Mouse (Mus musculus) hindbrain, embryonic 15.5 days (tissue): Measurements from ENCODE around the gene Arsj. TPM values are rescaled to one million over a fixed set of nuclear protein-coding genes. Genes with fewer than 3 reads are reported as not detected.

Experiments used
- ATAC-seq: fragments of 200-750 bp; cut with Nextera tagmentation; 2 replicates; pipeline ENCODE4 v1.8.0; 2017; ENCODE audit warnings: low read depth, moderate number of reproducible peaks, moderate TSS enrichment; ENCODE audit not compliant: low FRiP score
- H3K27ac ChIP-seq: fragments of 300-500 bp; sonication (generic); replicated peaks from 2 replicates; pipeline ENCODE4 v1.5.1; 2015; ENCODE audit warnings: mild to moderate bottlenecking, inconsistent platforms
- H3K27me3 ChIP-seq: fragments of 300-500 bp; sonication (generic); 2 replicates; pipeline ENCODE4 v1.6.1; 2015; ENCODE audit warnings: control low read depth, inconsistent platforms
- H3K36me3 ChIP-seq: fragments of 300-500 bp; sonication (generic); 2 replicates; pipeline ENCODE4 v1.6.1; 2015; ENCODE audit warnings: control low read depth, inconsistent platforms
- H3K4me1 ChIP-seq: fragments of 300-500 bp; sonication (generic); replicated peaks from 2 replicates; pipeline ENCODE4 v1.6.1; 2015; ENCODE audit warnings: control low read depth, inconsistent platforms
- H3K4me2 ChIP-seq: fragments of 300-500 bp; sonication (generic); 2 replicates; pipeline ENCODE4 v1.6.1; 2015; ENCODE audit warnings: moderate library complexity, mild to moderate bottlenecking, inconsistent platforms
- H3K4me3 ChIP-seq: fragments of 300-500 bp; sonication (generic); 2 replicates; pipeline ENCODE4 v1.5.1; 2015; ENCODE audit warnings: mild to moderate bottlenecking, inconsistent platforms
- H3K9ac ChIP-seq: fragments of 300-500 bp; sonication (generic); 2 replicates; pipeline ENCODE4 v1.6.1; 2015; ENCODE audit warnings: inconsistent platforms
- H3K9me3 ChIP-seq: fragments of 300-500 bp; sonication (generic); 2 replicates; pipeline ENCODE4 v1.6.1; 2016; ENCODE audit warnings: control low read depth, inconsistent platforms
- WGBS: fragments of 180-500 bp; shearing (Covaris S2); methylation state at CpG from one replicate; pipeline ENCODE4 v1.1.7; 2015; 5-methylcytosine and 5-hydroxymethylcytosine counted together
- polyA plus RNA-seq: library from polyadenylated mRNA; unstranded; fragments of >200 nt; fragmentation: Nextera tagmentation; extraction: Ambion mirVana; gene quantifications from 2 replicates; pipeline ENCODE4 v1.2.1, GENCODE M21; 2015

Gene Arsj
- polyA plus RNA-seq, 1 experiment from 2014 or later = 0.30 TPM

- no peaks in the 10 kb centered on the region for H3K36me3 ChIP-seq
- no peak for ATAC-seq
- no peak overlapping the region for H3K4me3 ChIP-seq
- WGBS = 74% methylated on average over 9 of the region's 9 CpGs
- no peaks in the 10 kb centered on the region for H3K27me3 ChIP-seq
- no peaks in the 10 kb centered on the region for H3K4me1 ChIP-seq
- no peaks in the 10 kb centered on the region for H3K9me3 ChIP-seq
- H3K27ac ChIP-seq = no peak overlapping the region
- no peak overlapping the region for H3K4me2 ChIP-seq
- no peak overlapping the region for H3K9ac ChIP-seq
Measured at GRCm38 (mm10) chr3:126372815-126373545, 9.5 kb downstream of the Arsj start.

- H3K4me1 ChIP-seq = no peaks in the 10 kb centered on the region
- WGBS = 82% methylated on average over 1 of the region's 1 CpGs
Measured at GRCm38 (mm10) chr3:126373721-126374120, 10.2 kb downstream of the Arsj start.

DNA sequence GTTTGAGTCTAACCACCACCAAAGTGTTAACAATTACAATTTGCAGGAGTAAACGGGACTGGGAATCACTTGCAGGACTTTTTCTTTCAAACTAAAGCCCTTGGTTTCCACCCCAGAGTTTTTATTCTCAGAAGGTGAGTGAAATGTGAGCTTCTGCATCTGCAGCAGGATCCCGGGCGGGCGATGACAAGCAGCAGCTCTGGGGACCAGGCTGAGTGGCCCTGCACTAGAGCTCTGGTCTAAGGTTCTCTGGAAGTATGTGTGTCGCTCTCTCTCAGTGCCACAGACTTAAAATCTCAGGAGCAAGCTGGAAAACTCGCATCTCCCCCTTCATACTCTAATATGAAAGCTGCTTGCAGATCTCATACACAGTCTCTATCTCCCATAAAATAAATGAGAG, 15.8 kb downstream of the Arsj start:
- Histone ChIP-seq H3K4me3 (no peak overlapping the region), H3K9me3 (no peaks in the 10 kb centered on the region), H3K4me1 (no peaks in the 10 kb centered on the region), H3K27ac (no peak overlapping the region), H3K36me3 (no peaks in the 10 kb centered on the region), H3K4me2 (no peak overlapping the region), H3K9ac (no peak overlapping the region), H3K27me3 (no peaks in the 10 kb centered on the region)
- ATAC-seq = no peak
- 84% methylated on average over 6 of the region's 6 CpGs for WGBS

More at GRCm38 (mm10) chr3:126373721-126374120, 10.2 kb downstream of the Arsj start:
- Histone ChIP-seq H3K27ac (no peak overlapping the region), H3K4me2 (no peak overlapping the region), H3K9ac (no peak overlapping the region), H3K4me3 (no peak overlapping the region), H3K9me3 (no peaks in the 10 kb centered on the region), H3K27me3 (no peaks in the 10 kb centered on the region), H3K36me3 (no peaks in the 10 kb centered on the region)
- ATAC-seq = no peak

GRCm38 (mm10) chr3:126379702-126380101, 16.2 kb downstream of the Arsj start:
- H3K4me3 ChIP-seq = no peak overlapping the region
- H3K27ac ChIP-seq = no peak overlapping the region
- no peak overlapping the region for H3K4me2 ChIP-seq
- H3K9ac ChIP-seq = no peak overlapping the region
- H3K9me3 ChIP-seq = no peaks in the 10 kb centered on the region
- 74% methylated on average over 2 of the region's 2 CpGs for WGBS
- no peaks in the 10 kb centered on the region for H3K36me3 ChIP-seq
- no peaks in the 10 kb centered on the region for H3K4me1 ChIP-seq
- ATAC-seq = no peak
- no peaks in the 10 kb centered on the region for H3K27me3 ChIP-seq

DNA sequence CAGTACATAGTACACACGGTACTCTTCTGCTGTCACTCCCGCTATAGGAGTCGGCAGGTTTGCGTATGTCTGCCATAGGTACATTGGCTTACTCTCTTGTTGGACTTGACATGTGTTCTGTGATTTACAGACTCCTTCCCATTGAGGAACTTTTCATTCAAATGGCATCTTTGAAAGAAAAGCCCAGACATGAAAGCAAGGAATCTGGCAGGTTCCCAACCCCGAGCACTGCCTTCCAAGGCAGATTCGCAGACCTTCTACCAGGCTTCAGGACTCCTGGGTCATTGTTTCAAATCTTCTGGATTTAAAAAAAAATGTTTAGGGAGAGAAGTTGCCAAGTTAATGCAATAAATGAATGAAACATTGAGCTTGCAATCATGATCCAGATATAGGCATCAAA, 19.8 kb downstream of the Arsj start:
- H3K27ac ChIP-seq = no peak overlapping the region
- no peak overlapping the region for H3K4me2 ChIP-seq
- H3K4me1 ChIP-seq = no peaks in the 10 kb centered on the region
- no peaks in the 10 kb centered on the region for H3K9me3 ChIP-seq
- H3K27me3 ChIP-seq = no peaks in the 10 kb centered on the region
- H3K4me3 ChIP-seq = no peak overlapping the region
- WGBS = 76% methylated on average over 6 of the region's 6 CpGs
- H3K9ac ChIP-seq = no peak overlapping the region
- no peaks in the 10 kb centered on the region for H3K36me3 ChIP-seq
- ATAC-seq = no peak

DNA sequence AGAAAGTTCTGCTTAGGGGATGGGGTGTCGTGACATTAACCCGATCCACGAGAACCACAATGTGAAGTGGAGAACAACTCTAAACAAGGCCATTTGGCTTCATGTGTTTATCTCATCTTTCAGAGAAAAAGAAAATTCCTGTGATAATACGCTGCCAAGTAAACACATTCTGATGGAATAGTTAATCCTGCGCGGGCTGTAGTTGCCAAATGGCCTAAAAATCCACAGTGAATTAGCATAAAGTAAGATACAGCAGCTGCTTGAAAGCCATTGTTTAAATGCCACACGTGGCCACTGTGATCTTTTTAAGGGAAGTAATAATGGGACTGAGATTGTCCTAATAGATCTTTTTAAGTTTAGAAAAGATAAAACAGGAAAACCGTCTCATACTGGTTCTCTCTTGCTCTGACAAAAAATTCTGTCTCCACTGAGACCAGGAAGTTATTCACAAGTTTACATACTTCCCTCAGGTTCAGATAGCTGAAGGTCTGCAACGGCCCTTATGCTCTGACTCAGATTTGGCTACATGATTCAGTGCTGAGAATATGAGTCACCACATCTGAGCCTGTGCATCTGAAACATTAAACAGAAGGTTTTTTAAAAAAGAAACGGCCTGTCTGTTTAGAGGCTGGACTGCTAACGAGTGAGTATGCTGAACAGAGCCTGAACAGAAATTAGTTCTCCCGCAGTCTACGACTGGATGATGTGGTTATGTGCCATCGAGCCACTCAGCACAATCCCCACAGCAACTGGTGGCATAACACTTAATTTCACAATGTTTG, 21.4 kb downstream of the Arsj start:
- Histone ChIP-seq H3K27ac (no peak overlapping the region), H3K4me2 (no peak overlapping the region), H3K36me3 (no peaks in the 10 kb centered on the region), H3K4me1 (no peaks in the 10 kb centered on the region), H3K27me3 (no peaks in the 10 kb centered on the region), H3K9ac (no peak overlapping the region), H3K9me3 (no peaks in the 10 kb centered on the region), H3K4me3 (no peak overlapping the region)
- ATAC-seq = no peak
- 72% methylated on average over 14 of the region's 14 CpGs for WGBS

DNA sequence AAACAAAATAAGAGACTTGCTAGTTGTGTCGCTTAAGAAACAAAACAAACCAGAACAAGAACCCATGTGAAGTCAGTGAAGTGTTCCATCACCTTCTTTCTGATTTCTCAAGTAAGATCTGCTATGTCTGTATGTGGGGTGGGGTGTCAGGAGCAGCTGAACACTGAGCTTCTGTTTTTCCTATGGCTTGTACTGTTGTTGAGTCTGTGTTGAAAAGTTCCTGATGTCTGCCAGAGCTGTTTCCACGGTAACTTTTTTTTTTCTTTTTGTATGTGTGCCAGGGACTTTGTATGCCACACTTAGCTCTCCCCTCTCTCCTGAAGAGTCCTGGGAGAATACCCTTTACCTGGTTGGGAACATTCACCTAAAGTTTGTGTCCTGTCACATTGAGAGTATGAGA, 34.0 kb downstream of the Arsj start:
- WGBS = 63% methylated on average over 2 of the region's 2 CpGs
- H3K27ac ChIP-seq = no peak overlapping the region
- H3K4me1 ChIP-seq = no peaks in the 10 kb centered on the region
- no peaks in the 10 kb centered on the region for H3K9me3 ChIP-seq
- peak; percentile 54; the same call in 1 of the 2 replicates for ATAC-seq
- H3K27me3 ChIP-seq = no peaks in the 10 kb centered on the region
- H3K4me2 ChIP-seq = no peak overlapping the region
- no peak overlapping the region for H3K4me3 ChIP-seq
- no peak overlapping the region for H3K9ac ChIP-seq
- no peaks in the 10 kb centered on the region for H3K36me3 ChIP-seq

GRCm38 (mm10) chr3:126397985-126398630, 34.6 kb downstream of the Arsj start:
- H3K4me2 ChIP-seq = no peak overlapping the region
- H3K4me1 ChIP-seq = no peaks in the 10 kb centered on the region
- no peaks in the 10 kb centered on the region for H3K36me3 ChIP-seq
- no peak overlapping the region for H3K9ac ChIP-seq
- no peak overlapping the region for H3K27ac ChIP-seq
- no peaks in the 10 kb centered on the region for H3K9me3 ChIP-seq
- H3K27me3 ChIP-seq = no peaks in the 10 kb centered on the region
- no peak overlapping the region for H3K4me3 ChIP-seq
- no peak for ATAC-seq
- 77% methylated on average over 7 of the region's 7 CpGs for WGBS

- H3K36me3 ChIP-seq = no peaks in the 10 kb centered on the region
- ATAC-seq = no peak
- H3K4me3 ChIP-seq = no peak overlapping the region
- H3K27ac ChIP-seq = no peak overlapping the region
- 79% methylated on average over 4 of the region's 4 CpGs for WGBS
- H3K4me1 ChIP-seq = no peaks in the 10 kb centered on the region
- H3K27me3 ChIP-seq = no peaks in the 10 kb centered on the region
- no peak overlapping the region for H3K9ac ChIP-seq
- no peaks in the 10 kb centered on the region for H3K9me3 ChIP-seq
- H3K4me2 ChIP-seq = no peak overlapping the region
Measured at GRCm38 (mm10) chr3:126400726-126401125, 37.2 kb downstream of the Arsj start.

- 0 out of 2 replicates have a peak, but pooled peaks have one; percentile 34 for ATAC-seq
- H3K9ac ChIP-seq = no peak overlapping the region
- no peaks in the 10 kb centered on the region for H3K36me3 ChIP-seq
- no peaks in the 10 kb centered on the region for H3K9me3 ChIP-seq
- H3K4me2 ChIP-seq = no peak overlapping the region
- no peak overlapping the region for H3K4me3 ChIP-seq
- no peaks in the 10 kb centered on the region for H3K27me3 ChIP-seq
- 23% methylated on average over 3 of the region's 3 CpGs for WGBS
- H3K27ac ChIP-seq = no peak overlapping the region
- no peaks in the 10 kb centered on the region for H3K4me1 ChIP-seq
Measured at GRCm38 (mm10) chr3:126402836-126403235, 39.4 kb downstream of the Arsj start.

GRCm38 (mm10) chr3:126404199-126404598, 40.7 kb downstream of the Arsj start:
- 90% methylated on average over 2 of the region's 2 CpGs for WGBS
- no peak for ATAC-seq

DNA sequence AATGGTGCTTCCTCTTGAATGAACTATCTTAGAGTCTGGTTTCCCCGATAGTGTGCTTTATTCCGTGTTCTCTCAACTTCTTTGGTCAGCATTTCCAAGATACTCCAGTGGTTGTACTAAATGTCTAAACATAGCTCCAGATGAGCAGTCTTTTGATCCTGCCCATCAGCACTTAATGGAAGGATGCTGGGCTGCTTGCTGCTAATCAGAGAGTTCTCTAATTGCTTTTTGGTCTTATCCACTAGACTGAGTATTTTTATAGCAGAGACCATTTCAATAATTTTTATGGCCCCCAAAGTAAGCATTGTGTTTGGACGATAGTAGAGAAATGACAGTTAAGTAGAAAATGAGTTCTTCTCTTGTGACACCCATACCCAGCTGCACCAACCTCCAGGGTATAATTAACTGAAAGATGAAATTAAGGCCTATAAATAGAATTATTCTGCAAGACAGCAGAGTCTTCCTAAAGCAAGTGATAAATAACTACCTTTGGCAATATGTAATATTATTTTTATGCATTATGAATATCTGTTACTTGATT, 67.1 kb downstream of the Arsj start:
- Histone ChIP-seq H3K27me3 (no peaks in the 10 kb centered on the region), H3K4me2 (no peak overlapping the region), H3K27ac (no peak overlapping the region)

More at GRCm38 (mm10) chr3:126404199-126404598, 40.7 kb downstream of the Arsj start:
- no peaks in the 10 kb centered on the region for H3K36me3 ChIP-seq
- no peak overlapping the region for H3K27ac ChIP-seq
- no peaks in the 10 kb centered on the region for H3K9me3 ChIP-seq
- H3K9ac ChIP-seq = no peak overlapping the region
- no peaks in the 10 kb centered on the region for H3K27me3 ChIP-seq
- H3K4me1 ChIP-seq = no peaks in the 10 kb centered on the region
- H3K4me3 ChIP-seq = no peak overlapping the region
- no peak overlapping the region for H3K4me2 ChIP-seq

More for the DNA sequence above, 67.1 kb downstream of the Arsj start:
- 79% methylated on average over 3 of the region's 3 CpGs for whole genome bisulfite sequencing
- Histone ChIP-seq H3K4me1 (no peaks in the 10 kb centered on the region), H3K36me3 (no peaks in the 10 kb centered on the region), H3K9me3 (no peaks in the 10 kb centered on the region), H3K9ac (no peak overlapping the region), H3K4me3 (no peak overlapping the region)
- no peak for ATAC-seq
